Mouse (Mus musculus) liver, embryonic 13.5 days (tissue): ENCODE results near the gene Coro1b. TPM values are rescaled to one million over a fixed set of nuclear protein-coding genes. Genes with fewer than 3 reads are reported as not detected.
A peak's percentile ranks its signal among the peaks of the same experiment; 100 is the strongest.

Experiments
- ATAC-seq: fragments of 200-750 bp; cut with Nextera tagmentation; 2 replicates; pipeline ENCODE4 v1.8.0; 2017; ENCODE audit warnings: low read depth, mild to moderate bottlenecking, moderate number of reproducible peaks, moderate library complexity
- DNase-seq: peaks from one replicate; pipeline ENCODE4 v3.0.0; 2022
- H3K27ac ChIP-seq: fragments of 300-500 bp; sonication (generic); 2 replicates; pipeline ENCODE4 v1.5.1; 2015; ENCODE audit warnings: moderate library complexity, mild to moderate bottlenecking, inconsistent platforms
- H3K27me3 ChIP-seq: fragments of 300-500 bp; sonication (generic); 2 replicates; pipeline ENCODE4 v1.6.1; 2015; ENCODE audit warnings: mild to moderate bottlenecking, inconsistent platforms
- H3K36me3 ChIP-seq: fragments of 300-500 bp; sonication (generic); 2 replicates; pipeline ENCODE4 v1.6.1; 2015; ENCODE audit warnings: mild to moderate bottlenecking, inconsistent platforms
- H3K4me1 ChIP-seq: fragments of 300-500 bp; sonication (generic); replicated peaks from 2 replicates; pipeline ENCODE4 v1.6.1; 2015; ENCODE audit warnings: inconsistent platforms
- H3K4me2 ChIP-seq: fragments of 300-500 bp; sonication (generic); 2 replicates; pipeline ENCODE4 v1.6.1; 2015; ENCODE audit warnings: inconsistent platforms, mild to moderate bottlenecking, moderate library complexity
- H3K4me3 ChIP-seq: fragments of 300-500 bp; sonication (generic); replicated peaks from 2 replicates; pipeline ENCODE4 v1.5.1; 2015; ENCODE audit warnings: mild to moderate bottlenecking, inconsistent platforms
- H3K9ac ChIP-seq: fragments of 300-500 bp; sonication (generic); 2 replicates; pipeline ENCODE4 v1.6.1; 2015; ENCODE audit warnings: mild to moderate bottlenecking, inconsistent platforms
- H3K9me3 ChIP-seq: fragments of 300-500 bp; sonication (generic); replicated peaks from 2 replicates; pipeline ENCODE4 v1.6.1; 2016; ENCODE audit warnings: inconsistent platforms
- WGBS: fragments of 180-500 bp; shearing (Covaris S2); methylation state at CpG from one replicate; pipeline ENCODE4 v1.1.7; 2015; ENCODE audit not compliant: insufficient replicate concordance; 5-methylcytosine and 5-hydroxymethylcytosine counted together
- polyA plus RNA-seq: library from polyadenylated mRNA; unstranded; fragments of >200 nt; fragmentation: Nextera tagmentation; extraction: Ambion mirVana; gene quantifications from 2 replicates; pipeline ENCODE4 v1.2.1, GENCODE M21; 2015

Gene Coro1b
- polyA plus RNA-seq = 70.7 and 72.6 TPM in 2 replicates

DNA sequence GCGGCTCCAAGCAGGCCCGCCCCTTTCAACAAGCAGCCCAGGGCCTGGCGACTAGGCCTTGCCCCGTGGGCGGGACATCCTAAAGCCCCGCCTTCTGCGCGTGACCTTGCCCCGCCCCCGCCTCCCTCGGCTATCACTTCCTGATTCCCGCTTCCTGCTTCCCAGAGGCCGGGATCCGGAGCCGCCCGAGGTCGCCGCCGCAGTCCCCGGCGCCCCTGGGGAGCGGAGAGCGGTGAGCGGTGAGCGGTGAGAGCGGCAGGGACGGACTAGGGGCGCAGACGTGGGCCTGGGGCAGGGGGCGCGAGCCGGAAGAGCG lies at the start of gene Coro1b:
TSS of gene Coro1b (plus strand) at position 129 of the 316 bp plus-strand sequence.
- H3K4me1 ChIP-seq = peaks cover 57% of the 10 kb centered on the region
- peaks cover 34% of the 10 kb centered on the region for H3K36me3 ChIP-seq
- H3K4me2 ChIP-seq = peak within 1 kb of the TSS; percentile 84
- peak within 1 kb of the TSS; percentile 81 for H3K27ac ChIP-seq
- WGBS = under 1% methylated on average over 33 of the region's 33 CpGs
- H3K9ac ChIP-seq = peak within 1 kb of the TSS; percentile 87
- peak; percentile 92 for ATAC-seq
- peak; percentile 92 for DNase-seq
- 0 out of 2 replicates have a peak, but pooled peaks cover 4% of the 10 kb centered on the region for H3K9me3 ChIP-seq
- H3K27me3 ChIP-seq = no peaks in the 10 kb centered on the region
- peak within 1 kb of the TSS; percentile 86 for H3K4me3 ChIP-seq

DNA sequence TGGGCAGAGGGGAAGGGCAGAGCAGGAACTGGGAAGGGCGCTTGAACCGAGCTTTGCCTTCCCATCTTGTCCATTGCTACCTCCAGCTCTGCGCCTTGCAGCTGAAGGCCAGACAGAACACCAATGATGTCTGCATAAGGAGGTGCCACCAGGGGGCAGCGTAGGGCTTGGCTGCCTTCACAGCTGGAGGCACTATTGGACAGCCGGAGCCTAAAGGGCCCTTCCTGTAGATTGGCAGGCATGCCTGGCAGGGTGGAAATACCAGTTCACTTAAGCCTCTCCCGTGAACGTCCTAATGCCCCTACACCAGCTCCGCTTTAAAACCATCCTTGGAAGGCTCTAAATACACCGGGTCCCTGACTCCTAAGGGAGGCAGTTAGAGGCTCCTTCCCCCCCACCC lies 49.4 kb upstream of the Coro1b start:
- Histone ChIP-seq H3K9me3 (no peaks in the 10 kb centered on the region), H3K36me3 (peaks cover 6% of the 10 kb centered on the region), H3K27me3 (peaks cover 42% of the 10 kb centered on the region), H3K4me1 (peaks cover 51% of the 10 kb centered on the region), H3K4me2 (peak overlapping the region; percentile 98), H3K4me3 (peak overlapping the region; percentile 72), H3K9ac (peak overlapping the region; percentile 82), H3K27ac (peak overlapping the region; percentile 76)
- 4% methylated on average over 9 of the region's 9 CpGs for WGBS
- ATAC-seq (0 out of 2 replicates have a peak, but pooled peaks have one; percentile 4), DNase-seq (peak; percentile 88)

DNA sequence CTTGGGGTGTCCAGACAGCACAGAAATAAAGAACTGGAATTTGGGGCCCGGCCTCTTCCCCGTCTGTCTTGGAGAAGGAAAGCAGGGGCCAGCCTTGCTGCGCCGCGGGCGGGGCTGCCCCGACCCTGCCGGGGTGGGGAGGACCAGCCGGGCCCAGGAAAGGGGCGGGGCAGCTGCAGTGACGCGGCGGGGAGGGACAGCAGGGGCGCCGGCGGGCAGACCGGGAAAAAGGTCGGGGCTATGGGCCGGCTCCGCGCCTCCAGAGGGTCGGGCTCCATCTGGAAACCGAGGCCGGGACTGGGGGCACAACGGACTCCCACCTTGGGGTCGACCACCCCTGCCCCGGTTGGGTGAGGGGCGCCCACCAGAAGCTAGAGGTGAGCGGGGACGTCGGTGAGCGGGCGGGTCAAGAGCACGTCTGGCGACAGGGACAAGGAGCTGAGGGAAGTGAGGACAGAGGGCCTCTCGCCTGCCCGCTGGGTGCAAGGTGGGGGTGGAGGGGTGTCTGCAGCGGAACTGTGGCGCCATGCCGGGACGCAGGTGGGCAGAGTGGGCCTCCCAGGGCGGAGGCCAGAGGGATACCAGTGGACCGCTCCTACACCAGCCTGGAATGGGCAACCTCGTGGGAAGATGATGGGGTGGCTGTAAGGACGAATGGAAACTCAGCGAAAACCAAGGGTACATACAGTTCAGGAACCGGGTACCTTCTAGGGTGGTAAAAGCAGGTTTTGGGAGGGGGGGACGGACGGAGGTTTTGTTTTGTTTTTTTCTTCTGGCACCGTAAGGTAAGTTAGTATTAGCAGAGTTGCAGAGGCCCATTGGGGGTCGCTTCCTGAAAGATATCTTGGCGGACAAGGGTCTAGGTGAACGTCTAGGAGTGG lies 48.3 kb upstream of the Coro1b start, which contains the start of gene Pitpnm1:
TSS of gene Pitpnm1 (plus strand) at position 162 of the 881 bp plus-strand sequence.
- DNase-seq = peak; percentile 76
- Histone ChIP-seq H3K4me3 (peak within 1 kb of the TSS; percentile 72), H3K27ac (peak within 1 kb of the TSS; percentile 76), H3K4me2 (peak within 1 kb of the TSS; percentile 98), H3K36me3 (peaks cover 6% of the 10 kb centered on the region), H3K9me3 (no peaks in the 10 kb centered on the region), H3K27me3 (peaks cover 45% of the 10 kb centered on the region), H3K9ac (peak within 1 kb of the TSS; percentile 82), H3K4me1 (peaks cover 51% of the 10 kb centered on the region)
- ATAC-seq = no peak
- WGBS = 1% methylated on average over 53 of the region's 53 CpGs

DNA sequence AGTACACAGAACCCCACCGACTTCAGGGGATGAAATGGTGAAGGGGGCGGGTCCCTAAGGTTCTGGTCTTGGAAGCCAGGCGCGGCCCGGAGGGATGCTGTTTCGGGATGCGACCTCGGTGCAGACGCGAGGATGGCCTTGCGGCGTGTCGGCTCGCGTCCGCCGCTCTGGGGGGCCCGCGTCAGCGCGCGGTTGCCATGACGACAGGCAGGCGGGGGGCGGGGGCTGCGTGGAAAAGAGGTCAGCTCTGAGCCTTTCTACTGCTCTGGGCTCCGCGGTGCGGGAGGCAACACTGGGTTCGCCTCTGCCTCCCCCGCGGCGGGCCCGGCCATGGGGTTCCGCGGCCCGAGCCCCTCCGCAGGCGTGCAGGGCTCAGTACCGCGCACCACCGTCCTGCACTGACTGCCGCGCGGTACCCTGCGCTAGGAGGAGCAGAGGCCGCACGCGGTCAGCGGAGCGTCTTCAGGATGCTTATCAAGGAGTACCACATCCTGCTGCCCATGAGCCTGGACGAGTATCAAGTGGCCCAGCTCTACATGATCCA lies 47.6 kb upstream of the Coro1b start:
- Histone ChIP-seq H3K9me3 (no peaks in the 10 kb centered on the region), H3K4me3 (peak overlapping the region; percentile 72), H3K27ac (no peak overlapping the region), H3K27me3 (peaks cover 48% of the 10 kb centered on the region), H3K4me2 (peak overlapping the region; percentile 98), H3K36me3 (peaks cover 6% of the 10 kb centered on the region), H3K9ac (peak overlapping the region; percentile 75), H3K4me1 (peaks cover 50% of the 10 kb centered on the region)
- DNase-seq = no peak
- no peak for ATAC-seq
- WGBS = 1% methylated on average over 52 of the region's 52 CpGs

DNA sequence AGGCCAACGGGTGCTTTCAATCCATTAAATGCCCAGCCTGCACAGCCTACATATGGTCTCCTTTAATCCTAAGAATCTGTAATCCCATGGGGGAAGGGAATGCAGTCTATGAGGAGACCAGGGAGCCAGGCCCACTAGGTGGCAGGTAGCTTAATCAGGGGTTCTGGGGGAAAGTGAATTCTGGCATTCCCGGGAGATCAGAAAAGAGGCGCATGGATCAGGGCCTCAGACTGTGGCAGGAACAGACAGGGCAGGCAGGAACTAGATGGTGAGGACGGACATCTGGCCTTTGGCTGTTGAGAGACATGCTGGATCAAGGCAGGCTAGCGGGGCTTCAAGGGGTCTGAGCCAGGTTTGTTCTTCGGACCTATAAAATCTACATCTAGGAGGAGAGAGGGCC lies 47.0 kb upstream of the Coro1b start:
- WGBS = 70% methylated on average over 6 of the region's 6 CpGs
- Histone ChIP-seq H3K36me3 (peaks cover 6% of the 10 kb centered on the region), H3K4me1 (peaks cover 43% of the 10 kb centered on the region), H3K4me3 (peak overlapping the region; percentile 72), H3K27me3 (peaks cover 48% of the 10 kb centered on the region), H3K9me3 (no peaks in the 10 kb centered on the region), H3K27ac (no peak overlapping the region), H3K9ac (no peak overlapping the region), H3K4me2 (peak overlapping the region; percentile 98; the same call in 1 of the 2 replicates)
- DNase-seq (no peak), ATAC-seq (no peak)

DNA sequence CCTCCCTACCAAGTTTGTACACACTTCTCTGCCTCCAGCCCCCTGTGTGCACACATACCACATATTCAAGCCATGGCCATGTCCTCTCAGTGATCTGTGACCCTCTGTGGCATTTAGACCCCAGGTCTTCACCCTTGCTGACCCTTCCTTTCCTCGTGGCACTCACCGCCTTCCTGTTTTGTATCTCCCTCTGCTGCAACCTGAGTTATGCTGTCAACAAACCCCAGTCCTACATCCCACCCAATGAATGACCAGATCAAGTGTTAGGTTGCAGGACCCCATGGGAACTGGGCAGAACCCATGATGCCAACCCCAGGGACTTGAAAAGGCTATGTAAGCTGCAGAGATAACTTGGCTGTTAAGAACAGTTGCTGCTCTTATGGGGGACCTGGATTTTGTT lies 46.4 kb upstream of the Coro1b start:
- no peak overlapping the region for H3K9ac ChIP-seq
- H3K27ac ChIP-seq = no peak overlapping the region
- H3K36me3 ChIP-seq = peaks cover 6% of the 10 kb centered on the region
- peaks cover 48% of the 10 kb centered on the region for H3K27me3 ChIP-seq
- no peaks in the 10 kb centered on the region for H3K9me3 ChIP-seq
- no peak overlapping the region for H3K4me2 ChIP-seq
- H3K4me1 ChIP-seq = peaks cover 40% of the 10 kb centered on the region
- DNase-seq (no peak), ATAC-seq (no peak)
- 73% methylated on average over 2 of the region's 2 CpGs for WGBS
- no peak overlapping the region for H3K4me3 ChIP-seq

DNA sequence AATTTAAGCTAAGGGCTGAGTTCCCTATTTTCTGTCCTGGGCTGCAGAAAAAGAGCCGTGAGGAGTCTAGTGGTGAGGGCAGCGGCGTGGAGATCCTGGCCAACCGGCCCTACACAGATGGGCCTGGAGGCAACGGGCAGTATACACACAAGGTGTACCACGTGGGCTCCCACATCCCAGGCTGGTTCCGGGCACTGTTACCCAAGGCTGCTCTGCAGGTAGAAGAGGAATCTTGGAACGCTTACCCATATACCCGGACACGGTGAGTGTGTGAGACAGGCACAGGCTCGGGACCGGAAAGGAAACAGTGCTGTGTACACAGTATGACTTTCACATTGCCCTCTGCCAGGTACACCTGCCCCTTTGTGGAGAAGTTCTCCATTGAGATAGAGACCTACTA lies 45.8 kb upstream of the Coro1b start:
- H3K36me3 ChIP-seq = peaks cover 6% of the 10 kb centered on the region
- no peak overlapping the region for H3K9ac ChIP-seq
- WGBS = 82% methylated on average over 12 of the region's 12 CpGs
- DNase-seq = no peak
- no peak overlapping the region for H3K4me3 ChIP-seq
- H3K27ac ChIP-seq = no peak overlapping the region
- ATAC-seq = no peak
- H3K9me3 ChIP-seq = no peaks in the 10 kb centered on the region
- peaks cover 39% of the 10 kb centered on the region for H3K4me1 ChIP-seq
- peaks cover 48% of the 10 kb centered on the region for H3K27me3 ChIP-seq
- H3K4me2 ChIP-seq = no peak overlapping the region

DNA sequence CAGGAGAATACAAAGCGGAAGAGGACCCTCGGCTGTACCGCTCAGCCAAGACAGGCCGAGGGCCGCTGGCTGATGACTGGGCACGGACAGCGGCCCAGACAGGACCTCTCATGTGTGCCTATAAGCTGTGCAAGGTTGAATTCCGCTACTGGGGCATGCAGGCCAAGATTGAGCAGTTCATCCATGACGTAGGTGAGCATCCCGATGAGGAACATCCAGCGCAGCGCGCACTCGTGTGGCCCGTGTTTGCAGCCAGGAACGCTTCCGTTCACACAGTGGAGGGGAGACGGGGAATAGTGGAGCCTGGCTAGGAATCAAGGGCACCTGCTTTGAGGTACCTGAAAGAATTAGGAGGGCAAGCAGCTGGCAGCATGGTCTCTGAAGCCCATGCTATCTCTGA lies 45.1 kb upstream of the Coro1b start:
- no peaks in the 10 kb centered on the region for H3K9me3 ChIP-seq
- DNase-seq (no peak), ATAC-seq (no peak)
- H3K4me1 ChIP-seq = peaks cover 32% of the 10 kb centered on the region
- WGBS = 87% methylated on average over 18 of the region's 18 CpGs
- no peak overlapping the region for H3K4me2 ChIP-seq
- no peak overlapping the region for H3K9ac ChIP-seq
- H3K4me3 ChIP-seq = no peak overlapping the region
- no peak overlapping the region for H3K27ac ChIP-seq
- H3K36me3 ChIP-seq = peaks cover 4% of the 10 kb centered on the region
- peaks cover 48% of the 10 kb centered on the region for H3K27me3 ChIP-seq

DNA sequence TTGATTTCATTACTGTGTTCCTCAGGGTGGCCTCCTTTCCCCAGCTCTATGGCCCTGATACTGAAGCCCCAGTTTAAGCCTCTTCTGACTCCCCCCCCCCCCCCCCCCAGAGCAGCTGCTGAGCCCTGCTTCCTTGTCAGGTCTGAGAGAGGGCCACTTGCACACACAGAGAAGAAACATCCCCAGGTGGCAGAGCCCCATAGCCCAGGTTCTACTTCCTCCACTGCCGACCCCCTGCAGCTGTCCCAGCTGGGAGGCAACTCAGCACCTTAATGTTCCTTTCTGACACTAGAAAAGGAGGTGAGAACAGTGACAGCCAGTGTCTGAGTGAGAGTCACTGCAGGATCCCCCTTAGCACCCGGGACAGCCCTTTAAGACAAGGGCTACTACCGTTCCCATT lies 44.6 kb upstream of the Coro1b start:
- H3K9ac ChIP-seq = no peak overlapping the region
- H3K4me1 ChIP-seq = peaks cover 27% of the 10 kb centered on the region
- H3K36me3 ChIP-seq = no peaks in the 10 kb centered on the region
- H3K9me3 ChIP-seq = no peaks in the 10 kb centered on the region
- peaks cover 48% of the 10 kb centered on the region for H3K27me3 ChIP-seq
- H3K4me2 ChIP-seq = no peak overlapping the region
- ATAC-seq (no peak), DNase-seq (no peak)
- 50% methylated on average over 3 of the region's 3 CpGs for WGBS
- H3K27ac ChIP-seq = no peak overlapping the region
- no peak overlapping the region for H3K4me3 ChIP-seq

DNA sequence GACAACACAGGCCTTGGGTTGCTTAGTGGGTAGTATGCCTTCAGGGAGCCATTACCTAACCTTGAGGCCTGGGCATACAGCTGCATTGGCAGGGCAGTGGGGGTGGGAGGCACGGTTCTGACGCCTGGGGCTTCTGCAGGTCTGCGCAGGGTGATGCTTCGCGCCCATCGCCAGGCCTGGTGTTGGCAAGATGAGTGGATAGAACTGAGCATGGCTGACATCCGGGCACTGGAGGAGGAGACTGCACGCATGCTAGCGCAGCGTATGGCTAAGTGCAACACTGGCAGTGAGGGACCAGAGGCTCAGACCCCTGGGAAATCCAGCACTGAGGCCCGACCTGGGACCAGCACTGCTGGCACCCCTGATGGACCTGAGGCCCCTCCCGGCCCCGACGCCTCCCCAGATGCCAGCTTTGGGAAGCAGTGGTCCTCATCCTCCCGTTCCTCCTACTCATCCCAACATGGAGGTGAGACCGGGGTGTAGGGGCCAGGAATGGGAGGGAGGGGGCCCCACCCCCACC lies 43.7 kb upstream of the Coro1b start:
- DNase-seq (no peak), ATAC-seq (no peak)
- Histone ChIP-seq H3K27ac (no peak overlapping the region), H3K4me2 (no peak overlapping the region), H3K4me1 (peaks cover 18% of the 10 kb centered on the region), H3K27me3 (peaks cover 48% of the 10 kb centered on the region), H3K4me3 (no peak overlapping the region), H3K9ac (no peak overlapping the region), H3K9me3 (no peaks in the 10 kb centered on the region), H3K36me3 (no peaks in the 10 kb centered on the region)
- WGBS = 77% methylated on average over 16 of the region's 16 CpGs

DNA sequence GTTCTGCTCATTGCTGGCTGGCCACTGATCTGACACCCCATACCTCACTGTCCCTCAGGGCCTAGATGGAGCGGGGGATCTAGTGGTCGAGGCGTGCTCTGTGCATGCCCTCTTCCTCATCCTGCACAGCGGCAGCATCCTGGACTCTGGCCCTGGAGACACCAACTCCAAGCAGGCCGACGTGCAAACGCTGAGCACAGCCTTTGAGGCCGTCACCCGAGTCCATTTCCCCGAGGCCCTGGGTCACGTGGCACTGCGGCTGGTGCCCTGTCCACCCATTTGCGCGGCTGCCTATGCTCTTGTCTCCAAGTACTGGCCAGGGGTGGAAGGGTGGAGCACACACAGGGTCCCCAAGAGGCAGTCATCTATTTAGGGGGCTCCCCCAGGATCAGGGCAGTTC lies 41.8 kb upstream of the Coro1b start:
- Histone ChIP-seq H3K36me3 (0 out of 2 replicates have a peak, but pooled peaks cover under 1% of the 10 kb centered on the region), H3K9me3 (no peaks in the 10 kb centered on the region), H3K9ac (no peak overlapping the region), H3K4me1 (no peaks in the 10 kb centered on the region), H3K27me3 (peaks cover 29% of the 10 kb centered on the region), H3K4me3 (no peak overlapping the region), H3K27ac (no peak overlapping the region), H3K4me2 (no peak overlapping the region)
- 80% methylated on average over 14 of the region's 14 CpGs for WGBS
- no peak for ATAC-seq
- no peak for DNase-seq
